Mouse (Mus musculus): Measurements from ENCODE around the gene Parn. TPM values are rescaled to one million over a fixed set of nuclear protein-coding genes. Genes with fewer than 3 reads are reported as not detected.

Gene Parn
- polyA plus RNA-seq, 1 experiment from 2014 or later = 40.6 TPM

DNA sequence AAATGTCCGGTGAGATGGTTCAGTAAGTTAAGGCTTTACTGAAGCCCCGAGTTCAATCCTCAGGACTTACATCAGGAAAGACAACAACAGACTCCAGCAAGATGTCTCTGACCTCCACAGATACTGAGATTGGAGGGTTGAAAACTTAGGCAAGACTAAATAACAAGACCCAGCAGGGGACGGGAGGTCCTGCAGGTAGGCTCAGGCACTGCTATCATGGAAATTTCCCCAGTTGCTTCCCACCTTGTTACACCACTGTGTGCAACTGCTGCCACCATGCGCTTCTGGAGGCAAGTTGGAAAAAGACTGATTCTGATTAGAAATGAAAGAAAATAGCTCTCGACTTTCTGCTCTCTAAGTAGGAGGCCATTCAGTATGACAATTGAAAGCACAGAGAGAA lies 55.4 kb downstream of the Parn start:
- peaks cover 8% of the 10 kb centered on the region; the same call in 1 of the 2 replicates for H3K4me1 ChIP-seq (replicated peaks; ENCODE audit: control insufficient read depth, insufficient read depth, low read length)
- no peak for ATAC-seq (replicated peaks; ENCODE audit: low FRiP score, low TSS enrichment, low read depth)
- H3K9ac ChIP-seq (ENCODE audit: low read length) = no peak overlapping the region
- H3K9me3 ChIP-seq (ENCODE audit: control insufficient read depth, low read length) = no peaks in the 10 kb centered on the region
- no peak overlapping the region for H3K4me3 ChIP-seq (ENCODE audit: low read depth, low read length)
- no peaks in the 10 kb centered on the region for H3K27me3 ChIP-seq (replicated peaks; ENCODE audit: control insufficient read depth, insufficient read depth, low read length)
- no peak overlapping the region for H3K4me2 ChIP-seq (ENCODE audit: low read length)
- peaks cover 15% of the 10 kb centered on the region; the same call in 1 of the 2 replicates for H3K36me3 ChIP-seq (ENCODE audit: control insufficient read depth, insufficient read depth, low read length)
- no peak overlapping the region for H3K27ac ChIP-seq (ENCODE audit: low read depth)
- WGBS = 89% methylated on average over 5 of the region's 5 CpGs
- no peak for DNase-seq (ENCODE audit: low spot score)

- Histone ChIP-seq H3K4me2 (ENCODE audit: low read length) (no peak overlapping the region), H3K27ac (ENCODE audit: low read depth) (no peak overlapping the region), H3K36me3 (ENCODE audit: control insufficient read depth, insufficient read depth, low read length) (peaks cover 10% of the 10 kb centered on the region; the same call in 1 of the 2 replicates), H3K4me3 (ENCODE audit: low read depth, low read length) (no peak overlapping the region), H3K27me3 (replicated peaks; ENCODE audit: control insufficient read depth, insufficient read depth, low read length) (no peaks in the 10 kb centered on the region), H3K4me1 (replicated peaks; ENCODE audit: control insufficient read depth, insufficient read depth, low read length) (peaks cover 8% of the 10 kb centered on the region; the same call in 1 of the 2 replicates), H3K9ac (ENCODE audit: low read length) (no peak overlapping the region), H3K9me3 (ENCODE audit: control insufficient read depth, low read length) (no peaks in the 10 kb centered on the region)
- ATAC-seq (replicated peaks; ENCODE audit: low FRiP score, low TSS enrichment, low read depth) (no peak), DNase-seq (ENCODE audit: low spot score) (no peak)
- 74% methylated on average over 6 of the region's 6 CpGs for WGBS
These were observed 55.9 kb downstream of the Parn start for GRCm38 (mm10) chr16:13612058-13612457.

DNA sequence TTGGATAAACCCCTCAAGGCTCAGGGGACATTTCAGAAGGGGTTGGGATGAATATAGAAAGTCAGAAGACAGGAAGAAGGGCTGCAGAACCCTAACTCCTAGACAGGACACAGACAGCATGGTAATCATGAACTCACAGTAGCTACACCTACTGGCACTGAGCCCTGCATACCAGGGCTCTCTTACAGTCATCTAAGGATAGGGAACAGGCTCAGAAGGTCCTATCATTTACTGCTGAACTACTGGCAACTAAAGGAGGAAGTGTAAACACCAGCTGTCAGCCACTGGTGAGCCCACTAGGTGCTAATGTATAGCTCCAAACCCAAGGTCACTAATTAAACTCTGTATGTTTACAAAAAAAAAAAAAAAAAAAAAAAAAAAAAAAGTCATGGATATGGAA lies 56.6 kb downstream of the Parn start:
- peak overlapping the region; percentile 22 for H3K27ac ChIP-seq (ENCODE audit: low read depth)
- DNase-seq (ENCODE audit: low spot score) (no peak), ATAC-seq (replicated peaks; ENCODE audit: low FRiP score, low TSS enrichment, low read depth) (peak; percentile 63)
- H3K9ac ChIP-seq (ENCODE audit: low read length) = no peak overlapping the region
- no peak overlapping the region for H3K4me3 ChIP-seq (ENCODE audit: low read depth, low read length)
- H3K9me3 ChIP-seq (ENCODE audit: control insufficient read depth, low read length) = no peaks in the 10 kb centered on the region
- 0 out of 2 replicates have a peak, but pooled peaks cover 6% of the 10 kb centered on the region for H3K36me3 ChIP-seq (ENCODE audit: control insufficient read depth, insufficient read depth, low read length)
- no peak overlapping the region for H3K4me2 ChIP-seq (ENCODE audit: low read length)
- H3K27me3 ChIP-seq (replicated peaks; ENCODE audit: control insufficient read depth, insufficient read depth, low read length) = no peaks in the 10 kb centered on the region
- H3K4me1 ChIP-seq (replicated peaks; ENCODE audit: control insufficient read depth, insufficient read depth, low read length) = peaks cover 8% of the 10 kb centered on the region; the same call in 1 of the 2 replicates

DNA sequence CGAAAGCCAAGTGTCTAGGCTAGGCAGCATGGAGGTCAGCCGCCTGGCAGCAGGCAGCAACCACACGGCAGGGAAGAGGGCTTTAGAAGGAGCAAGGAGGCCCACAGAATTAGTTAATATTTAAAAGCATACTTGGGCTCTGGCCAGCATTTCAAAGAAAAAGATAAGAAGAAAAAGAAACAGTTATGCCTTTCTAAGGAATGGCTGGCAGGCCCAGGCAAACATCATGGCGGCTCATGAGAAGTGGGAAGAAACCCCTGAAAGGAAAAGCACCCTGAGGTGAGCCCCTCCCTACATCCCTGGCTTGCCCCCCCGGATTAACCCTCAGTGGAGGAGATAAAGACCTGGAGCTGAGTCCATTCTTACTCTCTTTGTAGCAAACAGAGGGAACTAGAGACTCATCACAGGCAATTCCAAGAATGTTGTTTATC lies 57.0 kb downstream of the Parn start:
- H3K4me1 ChIP-seq (replicated peaks; ENCODE audit: control insufficient read depth, insufficient read depth, low read length) = peaks cover 8% of the 10 kb centered on the region; the same call in 1 of the 2 replicates
- H3K36me3 ChIP-seq (ENCODE audit: control insufficient read depth, insufficient read depth, low read length) = peaks cover 10% of the 10 kb centered on the region
- no peak overlapping the region for H3K4me2 ChIP-seq (ENCODE audit: low read length)
- H3K27me3 ChIP-seq (replicated peaks; ENCODE audit: control insufficient read depth, insufficient read depth, low read length) = no peaks in the 10 kb centered on the region
- peak overlapping the region; percentile 22 for H3K27ac ChIP-seq (ENCODE audit: low read depth)
- peak; percentile 76 for ATAC-seq (replicated peaks; ENCODE audit: low FRiP score, low TSS enrichment, low read depth)
- H3K9me3 ChIP-seq (ENCODE audit: control insufficient read depth, low read length) = no peaks in the 10 kb centered on the region
- no peak overlapping the region for H3K4me3 ChIP-seq (ENCODE audit: low read depth, low read length)
- 57% methylated on average over 5 of the region's 5 CpGs for WGBS
- no peak overlapping the region for H3K9ac ChIP-seq (ENCODE audit: low read length)
- DNase-seq (ENCODE audit: low spot score) = no peak

DNA sequence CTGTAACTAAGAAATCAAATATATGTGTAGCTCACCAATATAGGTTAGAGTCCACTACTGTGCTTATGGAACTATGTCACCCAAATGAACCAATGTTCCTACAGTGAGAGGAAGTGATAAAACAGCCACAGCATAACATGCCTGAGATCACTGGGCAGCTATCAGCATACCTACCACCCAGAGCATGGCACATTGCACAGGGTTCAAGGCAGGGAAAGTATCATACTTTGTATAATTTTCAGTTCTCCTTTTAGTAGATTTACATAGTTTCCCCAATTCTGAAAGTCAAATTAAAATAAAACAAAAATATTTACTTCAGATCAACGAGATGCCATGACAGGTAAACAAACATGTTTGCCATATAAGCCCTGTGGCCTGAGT lies 59.3 kb downstream of the Parn start:
- no peak overlapping the region for H3K9ac ChIP-seq (ENCODE audit: low read length)
- H3K4me2 ChIP-seq (ENCODE audit: low read length) = no peak overlapping the region
- H3K27me3 ChIP-seq (replicated peaks; ENCODE audit: control insufficient read depth, insufficient read depth, low read length) = no peaks in the 10 kb centered on the region
- peaks cover 17% of the 10 kb centered on the region for H3K36me3 ChIP-seq (ENCODE audit: control insufficient read depth, insufficient read depth, low read length)
- ATAC-seq (replicated peaks; ENCODE audit: low FRiP score, low TSS enrichment, low read depth) (no peak), DNase-seq (ENCODE audit: low spot score) (no peak)
- no peak overlapping the region for H3K4me3 ChIP-seq (ENCODE audit: low read depth, low read length)
- WGBS = 91% methylated on average over 1 of the region's 1 CpGs
- H3K9me3 ChIP-seq (ENCODE audit: control insufficient read depth, low read length) = no peaks in the 10 kb centered on the region
- no peak overlapping the region for H3K27ac ChIP-seq (ENCODE audit: low read depth)
- H3K4me1 ChIP-seq (replicated peaks; ENCODE audit: control insufficient read depth, insufficient read depth, low read length) = peaks cover 8% of the 10 kb centered on the region; the same call in 1 of the 2 replicates

DNA sequence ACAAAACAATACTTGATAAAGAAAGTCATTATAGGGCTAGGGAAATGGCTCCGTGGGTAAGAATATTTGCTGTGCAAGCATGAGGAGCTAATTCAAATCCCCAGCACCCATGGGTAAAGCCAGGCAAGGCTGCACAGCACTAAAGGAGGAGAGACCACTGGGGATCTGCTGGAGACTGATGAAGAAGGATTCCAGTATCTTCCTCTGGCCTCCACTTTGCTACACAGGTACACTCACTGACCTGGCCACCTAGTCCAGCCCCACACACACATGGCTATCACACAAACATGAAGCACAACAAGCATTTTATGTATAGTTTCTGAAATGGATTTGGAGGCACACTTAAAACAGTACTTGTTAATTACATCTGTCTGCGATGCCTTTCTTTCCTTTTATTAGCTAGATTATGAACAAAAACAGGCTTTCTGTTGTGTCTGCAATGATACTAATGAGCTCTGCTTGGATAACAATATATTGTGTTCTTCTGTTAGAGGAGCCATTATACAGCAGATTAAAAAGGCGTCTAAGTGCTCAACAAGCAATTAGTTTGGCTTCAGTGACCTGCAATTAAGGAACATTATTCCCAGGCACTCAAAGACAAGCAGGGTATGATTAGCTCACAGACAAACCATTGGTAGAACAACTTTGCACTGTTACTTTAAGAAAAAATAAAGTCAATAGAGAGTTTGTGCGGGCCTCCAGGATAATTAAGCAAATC lies 59.8 kb downstream of the Parn start:
- H3K36me3 ChIP-seq (ENCODE audit: control insufficient read depth, insufficient read depth, low read length) = peaks cover 18% of the 10 kb centered on the region
- no peak overlapping the region for H3K27ac ChIP-seq (ENCODE audit: low read depth)
- DNase-seq (ENCODE audit: low spot score) (no peak), ATAC-seq (replicated peaks; ENCODE audit: low FRiP score, low TSS enrichment, low read depth) (no peak)
- H3K9me3 ChIP-seq (ENCODE audit: control insufficient read depth, low read length) = no peaks in the 10 kb centered on the region
- no peak overlapping the region for H3K9ac ChIP-seq (ENCODE audit: low read length)
- no peaks in the 10 kb centered on the region for H3K27me3 ChIP-seq (replicated peaks; ENCODE audit: control insufficient read depth, insufficient read depth, low read length)
- H3K4me3 ChIP-seq (ENCODE audit: low read depth, low read length) = no peak overlapping the region
- peaks cover 8% of the 10 kb centered on the region; the same call in 1 of the 2 replicates for H3K4me1 ChIP-seq (replicated peaks; ENCODE audit: control insufficient read depth, insufficient read depth, low read length)
- H3K4me2 ChIP-seq (ENCODE audit: low read length) = no peak overlapping the region
- 84% methylated on average over 4 of the region's 4 CpGs for WGBS

GRCm38 (mm10) chr16:13602779-13603178 lies 65.2 kb downstream of the Parn start:
- H3K4me2 ChIP-seq (ENCODE audit: low read length) = no peak overlapping the region
- H3K36me3 ChIP-seq (ENCODE audit: control insufficient read depth, insufficient read depth, low read length) = peaks cover 42% of the 10 kb centered on the region
- no peak overlapping the region for H3K27ac ChIP-seq (ENCODE audit: low read depth)
- WGBS = 51% methylated on average over 1 of the region's 1 CpGs
- H3K4me3 ChIP-seq (ENCODE audit: low read depth, low read length) = no peak overlapping the region
- H3K27me3 ChIP-seq (replicated peaks; ENCODE audit: control insufficient read depth, insufficient read depth, low read length) = no peaks in the 10 kb centered on the region
- H3K4me1 ChIP-seq (replicated peaks; ENCODE audit: control insufficient read depth, insufficient read depth, low read length) = no peaks in the 10 kb centered on the region
- 0 out of 2 replicates have a peak, but pooled peaks cover 1% of the 10 kb centered on the region for H3K9me3 ChIP-seq (ENCODE audit: control insufficient read depth, low read length)
- no peak overlapping the region for H3K9ac ChIP-seq (ENCODE audit: low read length)
- ATAC-seq (replicated peaks; ENCODE audit: low FRiP score, low TSS enrichment, low read depth) = no peak
- DNase-seq (ENCODE audit: low spot score) = no peak

GRCm38 (mm10) chr16:13589049-13589408 lies 78.9 kb downstream of the Parn start:
- no peak for DNase-seq (ENCODE audit: low spot score)
- H3K4me3 ChIP-seq (ENCODE audit: low read depth, low read length) = no peak overlapping the region
- H3K27ac ChIP-seq (ENCODE audit: low read depth) = peak overlapping the region; percentile 66
- ATAC-seq (replicated peaks; ENCODE audit: low FRiP score, low TSS enrichment, low read depth) = no peak
- WGBS = 47% methylated on average over 2 of the region's 2 CpGs
- no peak overlapping the region for H3K4me2 ChIP-seq (ENCODE audit: low read length)
- no peak overlapping the region for H3K9ac ChIP-seq (ENCODE audit: low read length)
- no peaks in the 10 kb centered on the region for H3K27me3 ChIP-seq (replicated peaks; ENCODE audit: control insufficient read depth, insufficient read depth, low read length)
- H3K4me1 ChIP-seq (replicated peaks; ENCODE audit: control insufficient read depth, insufficient read depth, low read length) = peaks cover 16% of the 10 kb centered on the region
- no peaks in the 10 kb centered on the region for H3K36me3 ChIP-seq (ENCODE audit: control insufficient read depth, insufficient read depth, low read length)
- no peaks in the 10 kb centered on the region for H3K9me3 ChIP-seq (ENCODE audit: control insufficient read depth, low read length)
